Comparison of ENCODE assay signal across 12 mouse cellular contexts in genomic region chr9:40416150-40416549, GRCm38 (mm10).
DNase-seq lines count a peak whose midpoint lies in the region; TF ChIP-seq lines count a peak whose summit lies in the region.
"Had no signal": no experiment of that assay in that cellular context is flagged by ENCODE, and none has a peak within 500 bp of the region (broad histone marks: within the 10 kb centered on the region; RNA-seq: fewer than 3 reads in every experiment).

No protein-coding gene starts in this region.

- no peak for TF ChIP-seq EP300 in heart, adult 2 months (IDR thresholded peaks at IDR 0.05; ENCODE audit: insufficient read depth, low read depth, low read length)

- intact Hi-C loops in heart, adult 2 months (cut with DNase I): loop anchor here (5.0 kb wide), 1 partner anchor 84 kb away; no protein-coding TSS in a partner anchor

- H3K27ac ChIP-seq in heart, adult 2 months: no peak overlapping the region
- H3K27ac ChIP-seq: embryonic facial prominence, embryonic 13.5 days had no signal

- peaks cover 3% of the 10 kb centered on the region; the same call in 1 of the 2 replicates for H3K4me1 ChIP-seq in heart, adult 2 months (ENCODE audit: control insufficient read depth, insufficient read depth, low read length)
- H3K4me1 ChIP-seq: embryonic facial prominence, embryonic 13.5 days had no signal

- DNase-seq in heart, adult 2 months: no peak
- DNase-seq in heart, adult 9 months (ENCODE audit: low spot score in 2 of 2): no peak
- DNase-seq in lung, postnatal 10 days: peak; percentile 27
- DNase-seq in lung, postnatal 25 days (ENCODE audit: low spot score): no peak
- DNase-seq in NIH3T3 (ENCODE audit: low read depth): peak; percentile 22
- DNase-seq in retina, embryonic 14.5 days (ENCODE audit: low spot score): peak; percentile 41
- no peak for DNase-seq in urinary bladder, adult 18-20 months (ENCODE audit: low spot score in 2 of 2)
- no peak for DNase-seq in frontal cortex, postnatal 25 days (ENCODE audit: low spot score in 2 of 2)
- DNase-seq: heart, postnatal 10 days; kidney, adult 18-20 months; liver, postnatal 0 days had no signal

- no peak overlapping the region for H3K9ac ChIP-seq in heart, adult 2 months (ENCODE audit: low read depth, low read length)
- H3K9ac ChIP-seq: embryonic facial prominence, embryonic 13.5 days; liver, postnatal 0 days had no signal

- H3K79me2 ChIP-seq in heart, adult 2 months (replicated peaks; ENCODE audit: control insufficient read depth, insufficient read depth, low read length): no peaks in the 10 kb centered on the region

- H3K27me3 ChIP-seq in heart, adult 2 months (ENCODE audit: control insufficient read depth, insufficient read depth, low read length): no peaks in the 10 kb centered on the region
- H3K27me3 ChIP-seq: embryonic facial prominence, embryonic 13.5 days had no signal

- 77% methylated on average over 7 of the region's 7 CpGs for WGBS in heart, adult 2 months

- TF ChIP-seq CTCF in heart, adult 2 months (IDR thresholded peaks at IDR 0.05): peak; percentile 62

- no peak for TF ChIP-seq POLR2A in heart, adult 2 months (IDR thresholded peaks at IDR 0.05; ENCODE audit: insufficient read depth, low read depth, low read length)

- no peaks in the 10 kb centered on the region for H3K36me3 ChIP-seq in heart, adult 2 months (ENCODE audit: control insufficient read depth, insufficient read depth, low read length)
- H3K36me3 ChIP-seq: embryonic facial prominence, embryonic 13.5 days had no signal

- no peak overlapping the region for H3K4me3 ChIP-seq in heart, adult 2 months
- H3K4me3 ChIP-seq: embryonic facial prominence, embryonic 13.5 days had no signal

Comparison
In these comparisons a context has a peak if more than half of its experiments do, and no peak if none do; other contexts are left out.
1. DNase-seq: peak in lung, postnatal 10 days (single experiment), NIH3T3 (single experiment) and retina, embryonic 14.5 days (single experiment); none in heart, adult 2 months (0 of 2), heart, adult 9 months (0 of 2), lung, postnatal 25 days (single experiment), urinary bladder, adult 18-20 months (0 of 2) and frontal cortex, postnatal 25 days (0 of 2).